Mouse (Mus musculus) erythroblast, adult 5-6 weeks (primary cell): ENCODE data around the gene Prdx5. TPM values are rescaled to one million over a fixed set of nuclear protein-coding genes. Genes with fewer than 3 reads are reported as not detected.

ENCODE experiments used
- ATAC-seq: replicated peaks from 2 replicates; pipeline ENCODE4 v1.8.0; 2016; ENCODE audit warnings: moderate number of reproducible peaks, mild to moderate bottlenecking, moderate TSS enrichment, inconsistent platforms; ENCODE audit not compliant: poor library complexity, low FRiP score, severe bottlenecking
- total RNA-seq, 2 experiments: library from RNA; stranded (forward) in 1 of 2; stranded (reverse) in 1 of 2; fragments of 150-400 nt in 1 of 2; fragments of 200-764, 138-1000 nt in 1 of 2; gene quantifications; 2 replicates each; pipeline versions ENCODE4 v1.2.3 to v1.2.4; 2015 to 2017; ENCODE audit warnings: low replicate concordance in 2 of 2

Gene Prdx5
- total RNA-seq, 2 experiments from 2014 or later = 192 to 266 TPM

- ATAC-seq = no peak
Observed at GRCm38 (mm10) chr19:6939106-6940002, 29.4 kb upstream of the Prdx5 start.

GRCm38 (mm10) chr19:6937541-6938465 is 27.9 kb upstream of the Prdx5 start:
- no peak for ATAC-seq

- ATAC-seq = 0 out of 2 replicates have a peak, but pooled peaks have one; percentile 34
Observed at GRCm38 (mm10) chr19:6936299-6936698, 26.4 kb upstream of the Prdx5 start.

GRCm38 (mm10) chr19:6934195-6934977 is 24.5 kb upstream of the Prdx5 start, which contains the start of gene Kcnk4:
TSS of gene Kcnk4 (minus strand) at chr19:6934515.
- no peak for ATAC-seq

- ATAC-seq = no peak
Observed at GRCm38 (mm10) chr19:6933436-6934194, 23.7 kb upstream of the Prdx5 start.

GRCm38 (mm10) chr19:6933102-6933435 is 23.2 kb upstream of the Prdx5 start:
- ATAC-seq = no peak

GRCm38 (mm10) chr19:6932018-6932417 is 22.1 kb upstream of the Prdx5 start:
- no peak for ATAC-seq

- ATAC-seq = no peak
Observed at GRCm38 (mm10) chr19:6931002-6931401, 21.1 kb upstream of the Prdx5 start.

GRCm38 (mm10) chr19:6928080-6928479 is 18.2 kb upstream of the Prdx5 start:
- no peak for ATAC-seq

- ATAC-seq = no peak
Observed at GRCm38 (mm10) chr19:6926559-6927255, 16.8 kb upstream of the Prdx5 start.

- no peak for ATAC-seq
Observed at GRCm38 (mm10) chr19:6925611-6926329, 15.9 kb upstream of the Prdx5 start.

- ATAC-seq = no peak
Observed at GRCm38 (mm10) chr19:6925307-6925573, 15.3 kb upstream of the Prdx5 start, which contains the start of gene Catsperz. TSS of gene Catsperz (minus strand) at chr19:6925380.

GRCm38 (mm10) chr19:6924461-6925306 is 14.8 kb upstream of the Prdx5 start:
- no peak for ATAC-seq

- ATAC-seq = no peak
Observed at GRCm38 (mm10) chr19:6922901-6923735, 13.2 kb upstream of the Prdx5 start.

GRCm38 (mm10) chr19:6921647-6922567 is 12.0 kb upstream of the Prdx5 start, which contains the start of gene Esrra:
TSS of gene Esrra (minus strand) at chr19:6921813.
- ATAC-seq = peak; percentile 93
